8 mouse cellular contexts compared by ENCODE assay signal in genomic region chr16:31352996-31353395, GRCm38 (mm10). TPM values are rescaled to one million over a fixed set of nuclear protein-coding genes. Genes with fewer than 3 reads are reported as not detected.
DNase-seq lines count a peak whose midpoint lies in the region; ATAC-seq and TF ChIP-seq lines count a peak whose summit lies in the region.
"Had no signal": no experiment of that assay in that cellular context is flagged by ENCODE, and none has a peak within 500 bp of the region (broad histone marks: within the 10 kb centered on the region; RNA-seq: fewer than 3 reads in every experiment).

No protein-coding gene starts in this region.

- in situ Hi-C loops in ES-E14 (cut with MboI; ENCODE audit: low sequenced_read_pairs in 2 of 2, unreplicated experiment in 2 of 2), result loop anchor here in 1 of 2 experiments (10.0 to 25.0 kb wide), 2 partner anchors 268 to 766 kb away; partner anchors contain the start of genes Fam43a, Lsg1 and Xxylt1

- no peak overlapping the region for H3K27ac ChIP-seq in kidney, embryonic 14.5 days (ENCODE audit: low read depth, low read length)
- H3K27ac ChIP-seq in ES-E14 (ENCODE audit: insufficient read depth, low read depth, low read length, poor library complexity, severe bottlenecking), result no peak overlapping the region
- no peak overlapping the region for H3K27ac ChIP-seq in lung, embryonic 16.5 days (ENCODE audit: low read length)
- H3K27ac ChIP-seq: limb, embryonic 15.5 days had no signal

- H3K36me3 ChIP-seq in kidney, embryonic 14.5 days (ENCODE audit: control insufficient read depth, insufficient read depth, low read length), result no peaks in the 10 kb centered on the region
- H3K36me3 ChIP-seq in ES-E14 (ENCODE audit: control insufficient read depth, insufficient read depth, low read length, poor library complexity, severe bottlenecking), result no peaks in the 10 kb centered on the region
- no peaks in the 10 kb centered on the region for H3K36me3 ChIP-seq in lung, embryonic 16.5 days (ENCODE audit: control insufficient read depth, insufficient read depth, low read length)
- H3K36me3 ChIP-seq: limb, embryonic 15.5 days had no signal

- no peaks in the 10 kb centered on the region for H3K27me3 ChIP-seq in kidney, embryonic 14.5 days (ENCODE audit: control insufficient read depth, insufficient read depth, low read length)
- H3K27me3 ChIP-seq in lung, embryonic 16.5 days (ENCODE audit: control insufficient read depth, insufficient read depth, low read depth, low read length), result no peaks in the 10 kb centered on the region
- H3K27me3 ChIP-seq: limb, embryonic 15.5 days had no signal

- no peak overlapping the region for H3K9ac ChIP-seq in kidney, embryonic 14.5 days (ENCODE audit: low read depth, low read length)
- H3K9ac ChIP-seq in ES-E14 (ENCODE audit: insufficient read depth, low read depth, low read length, poor library complexity, severe bottlenecking), result no peak overlapping the region
- H3K9ac ChIP-seq in lung, embryonic 16.5 days (ENCODE audit: low read length), result no peak overlapping the region
- H3K9ac ChIP-seq: limb, embryonic 15.5 days had no signal

- H3K9me3 ChIP-seq in kidney, embryonic 14.5 days (ENCODE audit: control insufficient read depth, low read length), result no peaks in the 10 kb centered on the region
- H3K9me3 ChIP-seq in ES-E14 (ENCODE audit: control insufficient read depth, insufficient read depth, low read depth, low read length), result no peaks in the 10 kb centered on the region
- H3K9me3 ChIP-seq in lung, embryonic 16.5 days (ENCODE audit: control insufficient read depth, low read length), result no peaks in the 10 kb centered on the region
- H3K9me3 ChIP-seq: limb, embryonic 15.5 days had no signal

- no peak for DNase-seq in kidney, adult 11 months
- DNase-seq in ES-E14 (ENCODE audit: low read depth, low spot score), result peak; percentile 47
- DNase-seq in brain, adult 2 months (ENCODE audit: low read depth, low spot score), result peak; percentile 60
- DNase-seq in gastrocnemius, adult 8-10 months (ENCODE audit: low spot score in 2 of 2), result no peak
- DNase-seq in gastrocnemius, postnatal 25 days, result no peak

- WGBS in kidney, embryonic 14.5 days, result 67% methylated on average over 4 of the region's 4 CpGs
- WGBS in lung, embryonic 16.5 days, result 55% methylated on average over 4 of the region's 4 CpGs

- no peaks in the 10 kb centered on the region for H3K4me1 ChIP-seq in kidney, embryonic 14.5 days (ENCODE audit: control insufficient read depth, insufficient read depth, low read length)
- H3K4me1 ChIP-seq in ES-E14 (ENCODE audit: control insufficient read depth in 2 of 2, insufficient read depth in 2 of 2, low read length in 2 of 2, poor library complexity in 1 of 2), result peaks cover 0 to 10% of the 10 kb centered on the region in 2 experiments; a peak in 2 of 4 replicates
- H3K4me1 ChIP-seq in lung, embryonic 16.5 days (replicated peaks; ENCODE audit: control insufficient read depth, insufficient read depth, low read length), result peaks cover 6% of the 10 kb centered on the region
- H3K4me1 ChIP-seq: limb, embryonic 15.5 days had no signal

- peak; percentile 71; the same call in 1 of the 2 replicates for ATAC-seq in kidney, embryonic 14.5 days (ENCODE audit: low FRiP score, low TSS enrichment)
- ATAC-seq in lung, embryonic 16.5 days (ENCODE audit: low read depth), result peak; percentile 57; the same call in 1 of the 2 replicates

- H3K4me2 ChIP-seq in kidney, embryonic 14.5 days (replicated peaks; ENCODE audit: low read depth, low read length), result no peak overlapping the region
- no peak overlapping the region for H3K4me2 ChIP-seq in lung, embryonic 16.5 days (ENCODE audit: low read depth, low read length)
- H3K4me2 ChIP-seq: limb, embryonic 15.5 days had no signal

- H3K4me3 ChIP-seq in kidney, embryonic 14.5 days (ENCODE audit: low read length), result no peak overlapping the region
- H3K4me3 ChIP-seq in ES-E14 (ENCODE audit: insufficient read depth in 1 of 2, low read depth in 1 of 2, low read length in 2 of 2, poor library complexity in 1 of 2, severe bottlenecking in 1 of 2), result no peak overlapping the region
- no peak overlapping the region for H3K4me3 ChIP-seq in lung, embryonic 16.5 days (ENCODE audit: low read length)
- H3K4me3 ChIP-seq: limb, embryonic 15.5 days had no signal

TF ChIP-seq in ES-E14, 5 proteins besides CTCF, POLR2A, EP300 and RAD21:
- no peak for TF ChIP-seq HCFC1 (IDR thresholded peaks at IDR 0.05; ENCODE audit: borderline replicate concordance, insufficient read depth, low read length)
- TF ChIP-seq ZNF384 (IDR thresholded peaks at IDR 0.05; ENCODE audit: low read depth, low read length), result no peak
- no peak for TF ChIP-seq ZC3H11A (IDR thresholded peaks at IDR 0.05; ENCODE audit: borderline replicate concordance, low read depth, low read length)
- TF ChIP-seq MAFK (IDR thresholded peaks at IDR 0.05; ENCODE audit: insufficient read depth, low read depth, low read length), result no peak
- no peak for TF ChIP-seq CHD2 (IDR thresholded peaks at IDR 0.05; ENCODE audit: low read depth, low read length)

RNA-seq across cellular contexts. Expression of gene Apod, which starts 38.4 kb away (rescaled TPM):
- polyA plus RNA-seq in kidney, embryonic 14.5 days (2014; fragmentation: Nextera tagmentation; extraction: Ambion mirVana), result 0.47 TPM in 2 replicates
- 10.6 and 22.7 TPM in 2 replicates for total RNA-seq in ES-E14 (2012; rRNA removed)
- 0.38 and 1.2 TPM in 2 replicates for polyA plus RNA-seq in lung, embryonic 16.5 days (2015; fragmentation: Nextera tagmentation; extraction: Ambion mirVana)
- 10 to 100 TPM; 12.2 to 60.0 (median 32.3) TPM for total RNA-seq in gastrocnemius, adult 8-10 months (2022)
- total RNA-seq in gastrocnemius, postnatal 25 days (2021), result 10 to 100 TPM; 22.1 to 22.6 TPM

Comparison
In these comparisons a context has a peak if more than half of its experiments do, and no peak if none do; other contexts are left out.
1. DNase-seq: peak in ES-E14 (single experiment) and brain, adult 2 months (single experiment); none in kidney, adult 11 months (single experiment), gastrocnemius, adult 8-10 months (0 of 2) and gastrocnemius, postnatal 25 days (single experiment).